Mouse (Mus musculus) heart, embryonic 16.5 days (tissue): Measurements from ENCODE around the gene Cct6b. TPM values are rescaled to one million over a fixed set of nuclear protein-coding genes. Genes with fewer than 3 reads are reported as not detected.

ENCODE experiments used
- ATAC-seq: fragments of 200-750 bp; cut with Nextera tagmentation; replicated peaks from 2 replicates; pipeline ENCODE4 v1.8.0; 2017; ENCODE audit warnings: moderate number of reproducible peaks; ENCODE audit not compliant: insufficient read depth, low FRiP score; ENCODE audit errors: extremely low read depth
- H3K27ac ChIP-seq: fragments of 300-500 bp; sonication (generic); 2 replicates; pipeline ENCODE4 v1.5.1; 2014; ENCODE audit warnings: mild to moderate bottlenecking, low read length, control low read depth, moderate library complexity
- H3K27me3 ChIP-seq: fragments of 300-500 bp; sonication (generic); 2 replicates; pipeline ENCODE4 v1.6.1; 2014; ENCODE audit warnings: low read length, mixed read lengths; ENCODE audit not compliant: control insufficient read depth, insufficient read depth
- H3K36me3 ChIP-seq: fragments of 300-500 bp; sonication (generic); 2 replicates; pipeline ENCODE4 v1.6.1; 2014; ENCODE audit not compliant: control insufficient read depth, insufficient read depth
- H3K4me1 ChIP-seq: fragments of 300-500 bp; sonication (generic); 2 replicates; pipeline ENCODE4 v1.6.1; 2014; ENCODE audit warnings: low read length, mixed read lengths; ENCODE audit not compliant: control insufficient read depth, insufficient read depth
- H3K4me2 ChIP-seq: fragments of 300-500 bp; sonication (generic); 2 replicates; pipeline ENCODE4 v1.6.1; 2014; ENCODE audit warnings: low read depth, mild to moderate bottlenecking, control low read depth, low read length
- H3K4me3 ChIP-seq: fragments of 300-500 bp; sonication (generic); 2 replicates; pipeline ENCODE4 v1.5.1; 2014; ENCODE audit warnings: mild to moderate bottlenecking, control low read depth, low read length
- H3K9ac ChIP-seq: fragments of 300-500 bp; sonication (generic); 2 replicates; pipeline ENCODE4 v1.6.1; 2014; ENCODE audit warnings: low read length, control low read depth
- H3K9me3 ChIP-seq: fragments of 300-500 bp; sonication (generic); replicated peaks from 2 replicates; pipeline ENCODE4 v1.6.1; 2016; ENCODE audit warnings: low read length; ENCODE audit not compliant: control insufficient read depth
- WGBS: fragments of 180-500 bp; shearing (Covaris S2); extraction: QIAGEN DNeasy Blood & Tissue Kit; methylation state at CpG from one replicate; pipeline ENCODE4 v1.1.7; 2014; 5-methylcytosine and 5-hydroxymethylcytosine counted together
- polyA plus RNA-seq: library from polyadenylated mRNA; unstranded; fragments of >200 nt; fragmentation: Nextera tagmentation; extraction: Ambion mirVana; gene quantifications from 2 replicates; pipeline ENCODE4 v1.2.1, GENCODE M21; 2015

The Cct6b gene
- polyA plus RNA-seq, result 0.14 and 0.25 TPM in 2 replicates

GRCm38 (mm10) chr11:82763742-82764437 is at the start of gene Cct6b, which contains the start of gene Zfp830:
Cct6b (minus strand) TSS chr11:82764321.
Zfp830 (plus strand) TSS chr11:82764345.
- H3K27me3 ChIP-seq, result no peaks in the 10 kb centered on the region; the same call in 1 of the 2 replicates
- H3K4me3 ChIP-seq, result peak within 1 kb of the TSS; percentile 83
- H3K4me1 ChIP-seq, result peaks cover 19% of the 10 kb centered on the region
- peak within 1 kb of the TSS; percentile 98 for H3K4me2 ChIP-seq
- H3K27ac ChIP-seq, result peak within 1 kb of the TSS; percentile 95
- ATAC-seq, result peak; percentile 99
- peaks cover 3% of the 10 kb centered on the region; the same call in 1 of the 2 replicates for H3K9me3 ChIP-seq
- 0 out of 2 replicates have a peak, but pooled peaks cover 8% of the 10 kb centered on the region for H3K36me3 ChIP-seq
- under 1% methylated on average over 44 of the region's 44 CpGs for WGBS
- peak within 1 kb of the TSS; percentile 87 for H3K9ac ChIP-seq

GRCm38 (mm10) chr11:82808485-82808884 is 44.4 kb upstream of the Cct6b start:
- H3K4me3 ChIP-seq, result no peak overlapping the region
- peaks cover 15% of the 10 kb centered on the region for H3K4me1 ChIP-seq
- H3K27ac ChIP-seq, result no peak overlapping the region
- no peak overlapping the region for H3K4me2 ChIP-seq
- no peaks in the 10 kb centered on the region for H3K27me3 ChIP-seq
- peak; percentile 72; the same call in 1 of the 2 replicates for ATAC-seq
- WGBS, result 39% methylated on average over 5 of the region's 5 CpGs
- 0 out of 2 replicates have a peak, but pooled peaks cover 6% of the 10 kb centered on the region for H3K36me3 ChIP-seq
- H3K9me3 ChIP-seq, result no peaks in the 10 kb centered on the region
- no peak overlapping the region for H3K9ac ChIP-seq

GRCm38 (mm10) chr11:82807370-82807769 is 43.2 kb upstream of the Cct6b start:
- H3K36me3 ChIP-seq, result peaks cover 13% of the 10 kb centered on the region; the same call in 1 of the 2 replicates
- H3K9ac ChIP-seq, result no peak overlapping the region
- H3K27ac ChIP-seq, result no peak overlapping the region
- no peak for ATAC-seq
- 71% methylated on average over 3 of the region's 3 CpGs for WGBS
- H3K4me3 ChIP-seq, result no peak overlapping the region
- H3K27me3 ChIP-seq, result no peaks in the 10 kb centered on the region
- peaks cover 6% of the 10 kb centered on the region for H3K4me1 ChIP-seq
- H3K9me3 ChIP-seq, result no peaks in the 10 kb centered on the region
- no peak overlapping the region for H3K4me2 ChIP-seq

- Histone ChIP-seq H3K4me3 (no peak overlapping the region), H3K9me3 (no peaks in the 10 kb centered on the region), H3K36me3 (peaks cover 20% of the 10 kb centered on the region; the same call in 1 of the 2 replicates), H3K9ac (no peak overlapping the region), H3K27me3 (no peaks in the 10 kb centered on the region), H3K27ac (no peak overlapping the region), H3K4me1 (peaks cover 4% of the 10 kb centered on the region), H3K4me2 (no peak overlapping the region)
- 43% methylated on average over 3 of the region's 3 CpGs for WGBS
- ATAC-seq, result no peak
Measured at GRCm38 (mm10) chr11:82806656-82807055, 42.5 kb upstream of the Cct6b start.

- Histone ChIP-seq H3K9me3 (no peaks in the 10 kb centered on the region), H3K4me1 (peaks cover 16% of the 10 kb centered on the region), H3K9ac (no peak overlapping the region), H3K27me3 (no peaks in the 10 kb centered on the region), H3K36me3 (peaks cover 32% of the 10 kb centered on the region), H3K4me3 (no peak overlapping the region), H3K4me2 (no peak overlapping the region), H3K27ac (no peak overlapping the region)
- WGBS, result 88% methylated on average over 11 of the region's 11 CpGs
- ATAC-seq, result no peak
Measured at GRCm38 (mm10) chr11:82783453-82783852, 19.3 kb upstream of the Cct6b start.

- H3K27ac ChIP-seq, result peak overlapping the region; percentile 94
Measured at GRCm38 (mm10) chr11:82782197-82782596, 18.1 kb upstream of the Cct6b start.

GRCm38 (mm10) chr11:82780983-82781903 is 17.1 kb upstream of the Cct6b start, which contains the start of gene Lig3:
Lig3 (plus strand) TSS chr11:82781108.
- peak; percentile 97 for ATAC-seq
- peak within 1 kb of the TSS; percentile 89 for H3K4me2 ChIP-seq
- under 1% methylated on average over 75 of the region's 90 CpGs for WGBS
- H3K9me3 ChIP-seq, result no peaks in the 10 kb centered on the region
- H3K27ac ChIP-seq, result peak within 1 kb of the TSS; percentile 94
- peak within 1 kb of the TSS; percentile 95 for H3K4me3 ChIP-seq
- H3K9ac ChIP-seq, result peak within 1 kb of the TSS; percentile 99
- no peaks in the 10 kb centered on the region for H3K27me3 ChIP-seq
- peaks cover 20% of the 10 kb centered on the region for H3K36me3 ChIP-seq
- H3K4me1 ChIP-seq, result peaks cover 16% of the 10 kb centered on the region

More at GRCm38 (mm10) chr11:82782197-82782596, 18.1 kb upstream of the Cct6b start:
- no peaks in the 10 kb centered on the region for H3K9me3 ChIP-seq
- H3K4me2 ChIP-seq, result peak overlapping the region; percentile 89
- H3K4me3 ChIP-seq, result peak overlapping the region; percentile 95
- peak overlapping the region; percentile 99 for H3K9ac ChIP-seq
- H3K27me3 ChIP-seq, result no peaks in the 10 kb centered on the region
- no peak for ATAC-seq
- WGBS, result 37% methylated on average over 6 of the region's 6 CpGs
- H3K36me3 ChIP-seq, result peaks cover 21% of the 10 kb centered on the region
- H3K4me1 ChIP-seq, result peaks cover 16% of the 10 kb centered on the region

GRCm38 (mm10) chr11:82780134-82780533 is 16.0 kb upstream of the Cct6b start:
- WGBS, result 44% methylated on average over 5 of the region's 5 CpGs
- Histone ChIP-seq H3K27me3 (no peaks in the 10 kb centered on the region), H3K27ac (no peak overlapping the region; the same call in 1 of the 2 replicates), H3K4me2 (peak overlapping the region; percentile 77), H3K9ac (peak overlapping the region; percentile 79), H3K4me1 (peaks cover 16% of the 10 kb centered on the region), H3K9me3 (no peaks in the 10 kb centered on the region), H3K36me3 (peaks cover 12% of the 10 kb centered on the region), H3K4me3 (peak overlapping the region; percentile 95)
- ATAC-seq, result no peak
